Mouse (Mus musculus) MEL (cell line): Measurements from ENCODE around the gene Neurod4.
A peak's percentile ranks its signal among the peaks of the same experiment; 100 is the strongest.

Experiments
- CHD1 ChIP-seq: IDR thresholded peaks from 2 replicates; pipeline ENCODE4 v1.6.1; 2012; ENCODE audit warnings: low read depth, mild to moderate bottlenecking, inconsistent platforms, low read length, improper control_type of control experiment
- CHD2 ChIP-seq: IDR thresholded peaks from 2 replicates; pipeline ENCODE4 v1.6.1; 2011; ENCODE audit warnings: low read length, improper control_type of control experiment
- CTCF ChIP-seq, 3 experiments: IDR thresholded peaks in 2 of 3; conservative IDR thresholded peaks in 1 of 3; 2 replicates each; pipeline ENCODE4 v1.5.1; 2011 to 2012; ENCODE audit warnings: low read length in 3 of 3, low read depth in 2 of 3, mild to moderate bottlenecking in 2 of 3, improper control_type of control experiment in 1 of 3, inconsistent platforms in 1 of 3, mixed read lengths in 1 of 3, moderate library complexity in 1 of 3; ENCODE audit not compliant: control insufficient read depth in 1 of 3, insufficient read depth in 1 of 3, poor library complexity in 1 of 3, severe bottlenecking in 1 of 3
- EP300 ChIP-seq, 2 experiments: IDR thresholded peaks; 2 replicates each; pipeline ENCODE4 v1.6.1; 2011; ENCODE audit warnings: improper control_type of control experiment in 2 of 2, low read length in 2 of 2, low read depth in 1 of 2, mild to moderate bottlenecking in 1 of 2
- ETS1 ChIP-seq: IDR thresholded peaks from 2 replicates; pipeline ENCODE4 v1.6.1; 2012; ENCODE audit warnings: low read depth, mild to moderate bottlenecking, inconsistent platforms, low read length, improper control_type of control experiment, moderate library complexity
- GABPA ChIP-seq: IDR thresholded peaks from 2 replicates; pipeline ENCODE4 v1.6.1; 2012; ENCODE audit warnings: low read depth, mild to moderate bottlenecking, inconsistent platforms, low read length, improper control_type of control experiment, moderate library complexity
- MAFK ChIP-seq: IDR thresholded peaks from 2 replicates; pipeline ENCODE4 v1.6.1; 2011; ENCODE audit warnings: low read depth, mild to moderate bottlenecking, low read length, improper control_type of control experiment, borderline replicate concordance
- POLR2A ChIP-seq, 2 experiments: IDR thresholded peaks; 2 replicates each; pipeline ENCODE4 v1.6.1; 2011 to 2012; ENCODE audit warnings: low read length in 2 of 2, mild to moderate bottlenecking in 2 of 2, control low read depth in 1 of 2, improper control_type of control experiment in 1 of 2, low read depth in 1 of 2, moderate library complexity in 1 of 2; ENCODE audit not compliant: control insufficient read depth in 1 of 2, insufficient read depth in 1 of 2, poor library complexity in 1 of 2
- POLR2AphosphoS5 ChIP-seq: IDR thresholded peaks from 2 replicates; pipeline ENCODE4 v1.6.1; 2012; ENCODE audit warnings: low read depth, borderline replicate concordance, mild to moderate bottlenecking, inconsistent platforms, low read length, moderate library complexity, mixed read lengths
- RCOR1 ChIP-seq: IDR thresholded peaks from 2 replicates; pipeline ENCODE4 v1.6.1; 2012; ENCODE audit warnings: low read depth, mild to moderate bottlenecking, inconsistent platforms, low read length, improper control_type of control experiment
- USF1 ChIP-seq: IDR thresholded peaks from 2 replicates; pipeline ENCODE4 v1.6.1; 2014; ENCODE audit warnings: low read depth, mild to moderate bottlenecking, inconsistent platforms, low read length, improper control_type of control experiment, moderate library complexity
- USF2 ChIP-seq, 2 experiments: IDR thresholded peaks; 2 replicates each; pipeline ENCODE4 v1.6.1; 2011 to 2012; ENCODE audit warnings: improper control_type of control experiment in 2 of 2, low read length in 2 of 2, borderline replicate concordance in 1 of 2, inconsistent platforms in 1 of 2, low read depth in 1 of 2, mild to moderate bottlenecking in 1 of 2; ENCODE audit not compliant: insufficient read depth in 1 of 2
- ZKSCAN1 ChIP-seq: IDR thresholded peaks from 2 replicates; pipeline ENCODE4 v1.6.1; 2012; ENCODE audit warnings: low read depth, mild to moderate bottlenecking, inconsistent platforms, low read length, improper control_type of control experiment, moderate library complexity
- ZMIZ1 ChIP-seq: IDR thresholded peaks from 2 replicates; pipeline ENCODE4 v1.6.1; 2012; ENCODE audit warnings: low read depth, mild to moderate bottlenecking, inconsistent platforms, low read length, improper control_type of control experiment, moderate library complexity

GRCm38 (mm10) chr10:130318720-130319119 is 38.7 kb upstream of the Neurod4 start:
- TF ChIP-seq MAFK (no peak), POLR2A (IDR thresholded peaks at IDR 0.05; ENCODE audit: control insufficient read depth in 1 of 2, insufficient read depth in 1 of 2, low read depth in 1 of 2, low read length in 2 of 2, poor library complexity in 1 of 2) (no peak), CHD1 (no peak), POLR2AphosphoS5 (no peak), ZMIZ1 (no peak), EP300 (IDR thresholded peaks at IDR 0.05; ENCODE audit: low read depth in 1 of 2, low read length in 2 of 2) (peak; percentile 65 to 88), ZKSCAN1 (no peak), USF2 (IDR thresholded peaks at IDR 0.05; ENCODE audit: borderline replicate concordance in 1 of 2, insufficient read depth in 1 of 2, low read depth in 1 of 2, low read length in 2 of 2) (no peak), CHD2 (no peak), CTCF (IDR thresholded peaks at IDR 0.05 in 2 of 3, conservative IDR thresholded peaks at IDR 0.05 in 1 of 3; ENCODE audit: control insufficient read depth in 1 of 3, insufficient read depth in 1 of 3, low read depth in 2 of 3, low read length in 3 of 3, poor library complexity in 1 of 3, severe bottlenecking in 1 of 3) (no peak), GABPA (no peak), USF1 (no peak), RCOR1 (0 out of 2 replicates have a peak, but pooled peaks have one; percentile 32), ETS1 (no peak)
